Mouse (Mus musculus): ENCODE results near the gene Wnk2. TPM values are rescaled to one million over a fixed set of nuclear protein-coding genes. Genes with fewer than 3 reads are reported as not detected.
A peak's percentile ranks its signal among the peaks of the same experiment; 100 is the strongest.

Wnk2 gene
- total RNA-seq, 1 experiment from 2014 or later, result not detected

GRCm38 (mm10) chr13:49108119-49108846 is 39.5 kb downstream of the Wnk2 start:
- peak; percentile 77 for ATAC-seq (replicated peaks; ENCODE audit: low read depth, poor library complexity, severe bottlenecking)

DNA sequence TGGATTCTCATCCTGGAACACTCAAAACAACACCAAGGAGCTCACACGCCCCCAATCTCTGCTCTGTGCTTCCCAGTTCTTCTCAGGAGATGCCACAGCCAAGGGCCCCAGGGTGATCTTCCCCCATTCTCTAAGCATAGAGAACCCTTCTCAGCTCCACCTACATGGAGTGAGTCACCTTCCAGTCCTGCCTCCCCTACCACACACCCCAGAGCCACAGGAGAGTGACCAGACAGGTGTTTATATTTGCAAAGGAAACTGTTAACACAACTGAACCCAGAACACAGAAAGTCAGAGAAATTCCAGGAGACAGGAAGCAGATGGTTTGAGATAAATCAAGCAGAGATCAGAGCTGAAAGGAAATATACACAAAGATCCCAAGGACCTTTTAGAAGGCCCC is 43.9 kb downstream of the Wnk2 start:
- no peak for ATAC-seq (replicated peaks; ENCODE audit: low read depth, poor library complexity, severe bottlenecking)

DNA sequence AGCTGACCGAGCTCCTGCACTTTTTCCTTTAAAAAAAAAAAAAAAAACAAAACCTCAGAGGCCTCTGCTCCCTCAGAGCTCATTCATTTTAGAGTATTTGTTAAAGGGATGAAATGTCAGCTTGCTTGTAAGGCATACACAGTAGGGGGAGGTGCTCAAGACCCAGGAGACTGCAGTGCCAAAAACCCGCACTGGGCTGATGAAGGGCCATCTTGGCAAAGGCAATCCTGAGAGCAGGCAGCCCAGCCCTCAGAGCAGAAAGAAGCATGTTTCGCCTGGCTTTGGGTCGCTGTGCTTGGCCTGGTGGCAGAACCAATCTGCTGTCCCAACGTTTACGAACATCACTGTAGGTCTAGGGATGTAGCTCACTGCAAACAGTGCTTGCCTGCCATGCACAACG is 44.6 kb downstream of the Wnk2 start:
- no peak for ATAC-seq (replicated peaks; ENCODE audit: low read depth, poor library complexity, severe bottlenecking)

DNA sequence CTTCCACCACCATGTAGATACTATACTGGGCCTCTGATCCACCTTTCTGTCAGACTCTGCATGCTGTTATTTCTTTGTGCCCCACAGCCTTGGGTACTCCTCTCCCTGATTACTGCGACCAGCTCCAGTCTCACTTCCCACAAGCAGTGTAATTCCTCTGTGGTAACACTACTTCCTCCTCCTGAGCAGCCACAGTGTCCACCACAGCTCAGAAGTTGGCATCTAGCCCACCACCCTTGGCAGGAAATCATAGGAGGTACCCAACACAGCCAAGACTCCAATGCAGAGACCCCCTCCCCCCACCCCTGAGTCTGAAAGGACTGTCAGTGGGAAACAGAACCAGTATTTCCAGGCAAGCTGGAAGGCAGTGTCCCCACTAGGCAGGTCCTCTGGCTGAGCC is 47.4 kb downstream of the Wnk2 start:
- peak; percentile 92 for ATAC-seq (replicated peaks; ENCODE audit: low read depth, poor library complexity, severe bottlenecking)

- ATAC-seq (replicated peaks; ENCODE audit: low read depth, poor library complexity, severe bottlenecking), result no peak
These were observed 51.0 kb downstream of the Wnk2 start for GRCm38 (mm10) chr13:49096826-49097225.

GRCm38 (mm10) chr13:49094667-49095066 is 53.1 kb downstream of the Wnk2 start:
- ATAC-seq (replicated peaks; ENCODE audit: low read depth, poor library complexity, severe bottlenecking), result no peak

DNA sequence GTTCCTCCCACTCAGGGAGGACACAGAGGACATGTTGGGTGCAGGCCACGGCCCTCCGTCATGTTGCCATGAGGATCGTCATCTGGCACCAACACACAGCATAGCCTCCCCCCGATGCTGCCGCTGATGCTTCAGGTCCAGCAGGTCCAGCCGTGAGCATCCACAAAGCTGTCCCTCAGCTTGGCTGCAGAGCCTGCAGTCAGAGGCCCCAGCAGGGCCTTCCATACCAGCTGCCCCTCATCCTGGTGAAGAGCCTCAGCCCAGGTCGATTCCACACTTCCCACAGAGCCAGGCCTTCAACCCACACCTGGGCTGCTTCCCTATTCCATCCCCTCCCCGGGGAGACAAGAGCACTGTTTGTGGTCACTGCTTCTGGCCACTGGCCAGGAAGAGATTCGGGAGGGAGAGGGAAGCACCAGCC is 54.3 kb downstream of the Wnk2 start:
- peak; percentile 59 for ATAC-seq (replicated peaks; ENCODE audit: low read depth, poor library complexity, severe bottlenecking)

DNA sequence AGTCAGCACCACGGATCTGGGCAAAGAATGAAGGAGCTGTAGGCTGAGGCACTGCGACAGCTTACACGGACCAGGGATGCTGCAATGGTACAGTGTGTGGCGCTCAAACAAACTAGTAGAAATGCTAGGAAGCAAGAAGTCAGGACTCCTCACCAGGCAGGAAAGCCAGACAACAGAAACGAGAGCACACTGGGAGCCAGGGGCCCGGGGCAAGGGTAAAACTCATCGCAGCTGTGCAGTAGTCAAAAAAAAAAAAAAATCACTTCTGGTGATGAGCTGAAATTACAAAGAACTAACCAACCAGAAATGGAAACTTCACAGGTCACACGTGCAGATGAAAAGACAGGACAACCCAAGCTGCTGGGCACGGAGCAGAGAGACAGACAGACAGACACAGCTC is 55.2 kb downstream of the Wnk2 start:
- no peak for ATAC-seq (replicated peaks; ENCODE audit: low read depth, poor library complexity, severe bottlenecking)

DNA sequence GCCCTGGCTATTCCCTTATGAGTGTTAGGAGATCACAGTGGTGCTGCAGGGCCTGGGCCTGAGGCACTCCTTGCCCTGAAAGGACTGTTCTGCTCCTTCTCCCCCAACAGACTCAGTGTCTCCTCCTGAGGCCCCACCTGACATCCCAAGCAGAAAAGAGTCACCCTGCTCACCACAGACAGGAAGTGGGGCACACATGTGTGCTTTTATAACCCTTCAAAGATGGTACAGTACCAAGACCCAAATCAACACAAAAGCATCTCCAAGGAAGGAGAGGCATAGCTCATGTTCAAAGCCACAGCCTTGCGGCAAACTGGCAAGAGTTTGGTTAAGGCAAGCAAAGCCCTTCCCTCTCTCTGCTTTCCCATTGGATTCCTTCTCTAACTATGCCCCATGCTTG is 57.6 kb downstream of the Wnk2 start:
- no peak for ATAC-seq (replicated peaks; ENCODE audit: low read depth, poor library complexity, severe bottlenecking)

DNA sequence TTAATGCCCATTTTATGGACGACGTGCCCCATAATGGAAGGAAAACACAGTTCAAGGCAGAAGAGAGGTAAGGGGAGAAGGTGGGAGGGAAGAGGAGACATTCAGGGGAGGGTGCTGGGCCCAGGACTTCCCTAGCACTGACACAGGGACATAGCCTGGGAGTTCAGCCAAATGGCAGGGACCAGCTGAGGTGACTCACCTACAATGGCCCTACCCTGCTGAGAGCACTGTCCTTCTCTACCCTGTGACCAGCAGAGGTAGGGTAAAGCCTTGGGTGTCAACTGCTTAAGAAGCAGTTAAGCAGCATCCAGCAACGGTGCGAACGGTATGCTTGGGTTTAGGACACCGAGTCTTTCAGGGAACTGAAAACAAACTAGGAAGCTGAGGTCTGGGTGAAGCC is 58.9 kb downstream of the Wnk2 start:
- no peak for ATAC-seq (replicated peaks; ENCODE audit: low read depth, poor library complexity, severe bottlenecking)

- ATAC-seq (replicated peaks; ENCODE audit: low read depth, poor library complexity, severe bottlenecking), result no peak
These were observed 60.4 kb downstream of the Wnk2 start for GRCm38 (mm10) chr13:49087420-49087819.

GRCm38 (mm10) chr13:49086431-49086830 is 61.4 kb downstream of the Wnk2 start:
- ATAC-seq (replicated peaks; ENCODE audit: low read depth, poor library complexity, severe bottlenecking), result no peak

DNA sequence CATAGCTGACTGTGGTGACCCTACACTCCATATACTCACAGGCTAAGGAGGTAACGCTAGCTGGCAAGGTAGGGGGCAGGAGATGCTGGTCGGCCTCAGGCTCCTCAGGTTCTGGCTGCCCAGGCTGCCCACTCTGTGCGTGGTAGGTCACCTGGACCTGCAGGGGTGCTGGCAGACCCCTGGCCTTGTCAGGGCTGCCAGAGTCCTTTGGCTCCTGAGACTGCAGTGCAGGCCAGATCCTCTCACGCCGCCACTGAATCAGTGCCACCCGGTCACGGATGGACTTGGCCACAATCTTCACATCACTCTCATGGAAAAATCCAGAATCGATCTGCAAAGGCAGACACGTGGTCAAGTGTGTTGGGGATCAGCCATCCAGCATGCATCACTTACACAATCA is 62.6 kb downstream of the Wnk2 start:
- ATAC-seq (replicated peaks; ENCODE audit: low read depth, poor library complexity, severe bottlenecking), result no peak

DNA sequence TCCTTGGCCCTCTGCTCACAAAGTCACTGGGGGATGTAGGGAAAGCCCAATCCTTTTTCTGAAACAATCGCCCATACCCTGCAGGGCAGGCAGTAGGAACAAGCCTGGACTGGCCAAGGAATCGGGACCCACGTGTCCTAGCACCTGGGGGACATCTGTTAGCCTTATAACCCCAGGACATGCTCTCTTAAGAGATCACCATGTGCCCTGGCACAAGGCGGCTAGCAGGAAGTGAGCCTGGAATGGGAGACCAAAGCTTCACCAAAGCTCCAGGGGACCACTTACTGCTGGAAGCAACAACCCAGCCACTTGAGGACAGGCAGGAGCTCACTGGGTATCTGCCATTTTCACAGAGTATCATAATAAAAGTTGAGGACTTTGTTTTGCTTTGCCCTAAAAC is 63.0 kb downstream of the Wnk2 start:
- ATAC-seq (replicated peaks; ENCODE audit: low read depth, poor library complexity, severe bottlenecking), result no peak

DNA sequence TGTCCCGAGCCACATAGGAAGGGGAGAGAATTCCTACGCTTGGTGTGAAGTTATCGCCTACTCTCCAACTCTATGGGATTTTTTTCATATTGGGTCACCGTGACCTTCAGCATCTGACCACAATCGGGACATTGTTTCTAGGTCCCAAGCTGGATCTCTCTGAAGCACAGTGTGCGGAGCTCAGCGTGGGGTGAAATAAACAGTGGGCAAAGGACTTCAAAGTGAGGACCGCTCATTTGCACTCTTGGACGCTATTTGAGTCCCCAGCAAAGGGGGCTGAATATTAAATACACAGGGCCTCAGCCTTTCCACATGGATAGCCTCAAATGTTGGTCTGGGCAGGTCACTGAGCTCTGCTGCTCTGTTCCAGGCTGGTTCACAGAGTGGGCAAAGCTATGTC is 63.9 kb downstream of the Wnk2 start:
- no peak for ATAC-seq (replicated peaks; ENCODE audit: low read depth, poor library complexity, severe bottlenecking)

DNA sequence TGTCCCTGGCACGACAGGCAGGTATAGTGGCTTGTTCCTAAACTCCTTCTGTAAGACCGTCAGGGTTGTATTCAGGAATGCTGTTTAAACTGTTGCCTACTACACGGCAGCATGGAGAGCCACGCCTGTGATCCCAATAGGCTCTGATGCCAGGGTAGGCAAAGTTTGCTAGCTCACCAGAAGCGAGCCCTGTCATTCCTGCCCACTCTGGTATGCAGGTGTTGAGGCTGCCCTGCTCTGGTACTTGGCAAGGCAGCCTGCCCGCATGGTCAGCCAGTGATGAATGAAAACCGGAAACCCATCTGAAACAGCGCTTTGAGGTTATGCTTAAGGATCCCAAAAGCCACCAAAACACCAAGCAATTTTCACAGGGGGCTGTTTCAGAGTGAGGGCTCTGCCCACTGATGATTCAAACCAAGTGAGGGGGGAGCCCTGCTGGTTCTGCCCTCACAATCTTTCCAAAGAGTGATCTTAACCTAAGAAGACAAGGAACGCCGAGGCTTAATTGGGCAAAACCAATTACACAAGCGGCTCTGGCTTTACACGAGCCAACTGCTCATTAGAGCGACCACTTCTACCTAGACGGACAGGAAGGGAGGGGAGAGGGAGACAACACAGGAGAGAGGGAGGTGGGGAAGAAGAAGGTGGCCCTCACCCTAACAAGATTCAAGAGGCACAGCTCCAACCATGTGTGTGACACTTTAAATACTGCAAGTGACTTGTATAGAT is 65.5 kb downstream of the Wnk2 start:
- ATAC-seq (replicated peaks; ENCODE audit: low read depth, poor library complexity, severe bottlenecking), result no peak

DNA sequence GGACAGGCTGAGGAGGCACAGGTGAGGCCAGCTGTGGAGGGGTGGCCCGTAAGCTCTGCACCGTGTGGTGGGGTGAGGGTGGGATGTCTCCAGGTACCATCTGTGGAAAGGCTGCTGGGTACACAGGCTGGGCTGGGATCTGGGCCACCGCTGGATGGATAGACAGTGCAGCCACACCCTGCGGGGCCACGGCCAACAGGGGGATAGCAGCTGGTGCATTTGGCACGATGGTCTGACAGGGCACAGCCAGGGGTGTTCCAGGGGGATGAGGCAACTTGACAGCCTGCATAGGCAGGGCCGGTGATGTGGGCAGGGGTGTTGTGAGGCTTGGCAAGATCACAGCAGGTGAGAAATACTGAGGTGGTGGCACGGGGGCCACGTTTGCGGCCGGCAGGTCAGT is 71.6 kb downstream of the Wnk2 start:
- ATAC-seq (replicated peaks; ENCODE audit: low read depth, poor library complexity, severe bottlenecking), result no peak

- ATAC-seq (replicated peaks; ENCODE audit: low read depth, poor library complexity, severe bottlenecking), result peak; percentile 63
These were observed 72.4 kb downstream of the Wnk2 start for GRCm38 (mm10) chr13:49075377-49075776.

DNA sequence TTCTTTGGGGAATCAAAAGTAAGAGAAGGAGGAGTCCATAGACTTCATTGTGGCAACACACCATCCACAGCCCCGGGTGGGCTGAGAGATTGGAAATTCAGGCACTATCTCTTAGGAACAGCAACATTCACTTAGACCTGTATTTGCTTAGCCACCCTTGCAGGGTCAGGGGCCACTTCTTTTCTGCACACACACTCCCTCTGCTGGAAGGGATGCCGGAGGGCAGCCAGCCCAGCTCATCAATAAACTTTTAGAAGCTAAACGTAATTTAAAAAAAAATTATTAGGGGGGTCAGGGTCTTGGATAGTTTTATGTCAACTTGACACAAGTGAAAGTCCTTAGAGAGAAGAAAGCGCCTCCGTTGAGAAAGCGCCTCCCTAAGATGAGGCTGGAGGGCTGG is 74.5 kb downstream of the Wnk2 start:
- ATAC-seq (replicated peaks; ENCODE audit: low read depth, poor library complexity, severe bottlenecking), result no peak

DNA sequence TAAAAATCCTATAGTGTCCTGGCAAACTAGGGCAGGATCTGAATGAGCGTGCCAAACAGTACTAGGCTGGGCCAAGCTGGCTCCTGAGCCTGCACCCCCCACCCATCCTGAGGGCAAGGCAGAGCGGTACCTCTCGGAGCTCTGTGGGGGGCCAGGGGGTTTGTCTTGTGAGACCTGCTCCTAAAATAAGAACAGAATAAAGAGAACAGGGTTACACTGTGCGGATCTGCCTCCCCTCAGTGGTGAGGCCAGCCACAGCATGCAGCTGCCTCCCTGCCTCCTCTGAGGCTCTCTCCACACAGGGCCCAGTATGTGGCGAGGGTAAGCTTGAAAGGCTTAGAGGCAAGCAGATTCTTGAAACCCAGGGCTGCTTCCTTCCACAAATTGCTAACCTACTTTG is 76.0 kb downstream of the Wnk2 start:
- ATAC-seq (replicated peaks; ENCODE audit: low read depth, poor library complexity, severe bottlenecking), result no peak

- no peak for ATAC-seq (replicated peaks; ENCODE audit: low read depth, poor library complexity, severe bottlenecking)
These were observed 77.8 kb downstream of the Wnk2 start for GRCm38 (mm10) chr13:49069979-49070378.

DNA sequence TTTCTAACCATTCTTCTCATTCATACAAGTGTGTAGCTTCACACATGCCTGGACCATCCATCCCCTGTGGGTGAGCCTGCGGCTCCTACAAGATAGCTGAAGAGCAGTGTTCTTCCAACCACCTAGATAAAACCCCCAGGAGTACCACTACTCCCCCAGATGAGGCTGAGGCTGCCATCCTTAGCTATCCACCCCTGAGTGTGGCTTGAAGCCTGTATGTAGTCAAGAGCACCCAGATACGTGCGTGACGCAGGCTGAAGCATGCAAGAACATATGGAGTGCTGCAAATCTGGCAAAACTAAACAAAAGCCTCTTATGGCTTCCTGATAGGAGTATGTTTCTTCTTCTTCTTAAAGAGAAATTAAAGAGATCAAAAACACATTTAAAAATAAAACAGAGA is 78.4 kb downstream of the Wnk2 start:
- ATAC-seq (replicated peaks; ENCODE audit: low read depth, poor library complexity, severe bottlenecking), result no peak

Measured in common myeloid progenitor, adult 5-6 weeks (primary cell).